Comparison of ENCODE assay signal across 8 mouse cellular contexts in the genomic region with DNA sequence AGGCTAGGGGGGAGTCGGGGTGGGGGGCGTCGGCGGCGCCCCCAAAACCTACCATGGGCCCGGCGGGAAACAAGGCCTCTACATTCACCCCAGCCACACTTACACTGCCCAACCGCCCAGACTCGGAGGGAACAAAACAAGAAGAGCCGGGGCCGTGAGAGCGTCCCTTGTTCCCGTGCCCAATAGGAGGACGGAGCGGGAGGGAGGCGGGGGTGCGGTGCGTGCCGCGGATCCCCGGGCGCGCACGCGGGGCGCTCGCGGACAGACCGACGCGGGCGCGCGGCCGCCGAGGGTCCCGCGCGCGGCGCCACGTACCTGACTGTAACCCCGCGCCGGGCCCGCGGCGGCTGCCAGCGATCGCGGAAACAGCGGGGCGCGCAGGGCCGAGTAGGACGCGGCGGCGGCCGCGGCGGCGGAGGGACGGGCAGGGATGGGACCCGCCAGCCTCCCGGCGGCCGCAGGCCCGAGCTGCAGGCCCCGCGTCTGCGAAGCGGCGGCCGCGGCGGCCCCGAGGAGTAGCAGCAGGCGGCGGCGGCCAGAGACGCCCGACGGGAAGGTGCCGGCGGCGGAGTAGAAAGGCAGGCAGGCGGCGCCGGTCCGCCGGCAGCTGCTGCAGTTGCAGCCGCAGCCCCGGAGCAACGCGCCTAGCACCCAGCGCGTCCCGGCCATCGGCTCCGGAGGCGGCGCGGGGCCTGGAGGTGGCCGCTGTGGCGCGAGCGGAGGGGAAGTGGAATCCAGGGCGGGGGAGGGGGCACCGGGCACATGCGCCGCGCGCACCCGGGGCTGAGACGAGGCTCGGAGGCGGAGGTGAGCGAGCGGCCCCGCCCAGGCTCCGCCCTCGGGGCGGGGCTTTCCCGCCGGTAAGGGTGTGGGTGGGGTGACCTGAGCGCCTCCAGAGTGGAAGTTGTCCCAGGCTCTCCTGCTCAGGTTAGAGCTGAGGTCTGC. TPM values are rescaled to one million over a fixed set of nuclear protein-coding genes. Genes with fewer than 3 reads are reported as not detected.
A peak's percentile ranks its signal among the peaks of the same experiment; 100 is the strongest.
DNase-seq lines count a peak whose midpoint lies in the region; ATAC-seq and TF ChIP-seq lines count a peak whose summit lies in the region.

A gene (minus strand): TSS at position 729 of the 945 bp plus-strand sequence.

- under 1% methylated on average over 120 of the region's 127 CpGs for WGBS in heart, embryonic 12.5 days
- under 1% methylated on average over 101 of the region's 127 CpGs for WGBS in liver, embryonic 12.5 days (ENCODE audit: insufficient replicate concordance)
- WGBS in stomach, embryonic 15.5 days, result under 1% methylated on average over 118 of the region's 127 CpGs

- peak within 1 kb of the TSS; percentile 95 for H3K27ac ChIP-seq in heart, embryonic 12.5 days (ENCODE audit: poor library complexity, severe bottlenecking)
- peak within 1 kb of the TSS; percentile 95 for H3K27ac ChIP-seq in liver, embryonic 12.5 days
- peak within 1 kb of the TSS; percentile 97 for H3K27ac ChIP-seq in stomach, embryonic 15.5 days

- no peaks in the 10 kb centered on the region for H3K27me3 ChIP-seq in C2C12 (ENCODE audit: control insufficient read depth, insufficient read depth, insufficient read length)
- no peaks in the 10 kb centered on the region for H3K27me3 ChIP-seq in erythroblast, embryonic 14.5 days (ENCODE audit: control insufficient read depth)
- no peaks in the 10 kb centered on the region for H3K27me3 ChIP-seq in heart, embryonic 12.5 days (replicated peaks)
- H3K27me3 ChIP-seq in liver, embryonic 12.5 days (replicated peaks), result 0 out of 2 replicates have a peak, but pooled peaks cover 3% of the 10 kb centered on the region
- no peaks in the 10 kb centered on the region for H3K27me3 ChIP-seq in stomach, embryonic 15.5 days (replicated peaks)

- H3K4me3 ChIP-seq in C2C12 (ENCODE audit: insufficient read depth, poor library complexity, severe bottlenecking), result peak within 1 kb of the TSS; percentile 66
- peak within 1 kb of the TSS; percentile 92 for H3K4me3 ChIP-seq in erythroblast, embryonic 14.5 days (replicated peaks)
- H3K4me3 ChIP-seq in heart, embryonic 12.5 days, result peak within 1 kb of the TSS; percentile 82
- peak within 1 kb of the TSS; percentile 93 for H3K4me3 ChIP-seq in liver, embryonic 12.5 days
- H3K4me3 ChIP-seq in stomach, embryonic 15.5 days (replicated peaks), result peak within 1 kb of the TSS; percentile 95

- TF ChIP-seq CTCF in C2C12 (IDR thresholded peaks at IDR 0.05; ENCODE audit: control insufficient read depth, insufficient read depth, insufficient read length), result no peak
- no peak for TF ChIP-seq CTCF in brain, embryonic 14.5 days (IDR thresholded peaks at IDR 0.05; ENCODE audit: borderline replicate concordance, extremely low read depth, insufficient read depth, insufficient read length)

- peak within 1 kb of the TSS; percentile 84 for H3ac ChIP-seq in C2C12 (ENCODE audit: control insufficient read depth, insufficient read length, low read depth)

- no peaks in the 10 kb centered on the region for H3K9me3 ChIP-seq in erythroblast, embryonic 14.5 days (ENCODE audit: control insufficient read depth, low read length)
- H3K9me3 ChIP-seq in heart, embryonic 12.5 days (replicated peaks), result no peaks in the 10 kb centered on the region
- no peaks in the 10 kb centered on the region for H3K9me3 ChIP-seq in liver, embryonic 12.5 days (replicated peaks)
- no peaks in the 10 kb centered on the region for H3K9me3 ChIP-seq in stomach, embryonic 15.5 days

- DNase-seq in brain, embryonic 14.5 days (ENCODE audit: low read depth), result peak; percentile 94
- peak; percentile 97 for DNase-seq in kidney, postnatal 10 days
- DNase-seq in natural killer cell, adult 2 months (ENCODE audit: low spot score in 2 of 2), result peak; percentile 68 to 84

- peaks cover 13% of the 10 kb centered on the region for H3K79me3 ChIP-seq in C2C12 (ENCODE audit: low read depth)

- peak within 1 kb of the TSS; percentile 96 for H3K9ac ChIP-seq in heart, embryonic 12.5 days
- peak within 1 kb of the TSS; percentile 97 for H3K9ac ChIP-seq in liver, embryonic 12.5 days
- H3K9ac ChIP-seq in stomach, embryonic 15.5 days, result peak within 1 kb of the TSS; percentile 76

- peaks cover 34% of the 10 kb centered on the region for H3K79me2 ChIP-seq in C2C12 (ENCODE audit: control insufficient read depth, insufficient read depth)

- TF ChIP-seq POLR2A in brain, embryonic 14.5 days (IDR thresholded peaks at IDR 0.05; ENCODE audit: borderline replicate concordance, extremely low read depth, insufficient read depth, insufficient read length, poor library complexity, severe bottlenecking), result peak; percentile 92

- H3K36me3 ChIP-seq in C2C12 (ENCODE audit: control insufficient read depth, insufficient read depth), result peaks cover 23% of the 10 kb centered on the region
- H3K36me3 ChIP-seq in erythroblast, embryonic 14.5 days (ENCODE audit: control insufficient read depth), result peaks cover 26% of the 10 kb centered on the region
- H3K36me3 ChIP-seq in heart, embryonic 12.5 days, result peaks cover 24% of the 10 kb centered on the region
- H3K36me3 ChIP-seq in liver, embryonic 12.5 days, result peaks cover 30% of the 10 kb centered on the region
- peaks cover 5% of the 10 kb centered on the region; the same call in 1 of the 2 replicates for H3K36me3 ChIP-seq in stomach, embryonic 15.5 days

- peaks cover 42% of the 10 kb centered on the region for H3K4me1 ChIP-seq in erythroblast, embryonic 14.5 days (ENCODE audit: control insufficient read depth)
- H3K4me1 ChIP-seq in heart, embryonic 12.5 days (replicated peaks), result peaks cover 17% of the 10 kb centered on the region
- H3K4me1 ChIP-seq in liver, embryonic 12.5 days, result peaks cover 46% of the 10 kb centered on the region
- peaks cover 12% of the 10 kb centered on the region; the same call in 1 of the 2 replicates for H3K4me1 ChIP-seq in stomach, embryonic 15.5 days

- ATAC-seq in heart, embryonic 12.5 days (ENCODE audit: insufficient number of reproducible peaks, low FRiP score), result peak; percentile 94
- peak; percentile 93 for ATAC-seq in liver, embryonic 12.5 days
- peak; percentile 95 for ATAC-seq in stomach, embryonic 15.5 days (ENCODE audit: insufficient read depth, low FRiP score, low read depth)

- H3K4me2 ChIP-seq in heart, embryonic 12.5 days, result peak within 1 kb of the TSS; percentile 78
- H3K4me2 ChIP-seq in liver, embryonic 12.5 days, result peak within 1 kb of the TSS; percentile 94
- peak within 1 kb of the TSS; percentile 67 for H3K4me2 ChIP-seq in stomach, embryonic 15.5 days

TF ChIP-seq in C2C12, 6 proteins besides CTCF, POLR2A, EP300 and RAD21:
- TF ChIP-seq MYOG (IDR thresholded peaks at IDR 0.05; ENCODE audit: control insufficient read depth, extremely low read depth, insufficient read length) (no peak), MAX (IDR thresholded peaks at IDR 0.05) (peak; percentile 28)
TF ChIP-seq in C2C12: peak in this region for 1.

RNA-seq across cellular contexts. Expression of the gene that starts here (rescaled TPM):
- polyA plus RNA-seq in C2C12 (2012; fragmentation: generic; extraction: Trizol), result 30.2 TPM
- polyA plus RNA-seq in brain, embryonic 14.5 days (2012; rRNA removed), result 64.1 and 67.5 TPM in 2 replicates
- 1.6 and 1.7 TPM in 2 replicates for polyA plus RNA-seq in erythroblast, embryonic 14.5 days (2012)
- polyA plus RNA-seq in heart, embryonic 12.5 days (2016; fragmentation: Nextera tagmentation; extraction: Ambion mirVana), result 88.2 and 90.1 TPM in 2 replicates
- 47.0 and 48.6 TPM in 2 replicates for polyA plus RNA-seq in liver, embryonic 12.5 days (2016; fragmentation: Nextera tagmentation; extraction: Ambion mirVana)
- polyA plus RNA-seq in stomach, embryonic 15.5 days (2015; fragmentation: Nextera tagmentation; extraction: Ambion mirVana), result 51.0 and 51.4 TPM in 2 replicates

Comparison
In these comparisons a context has a peak if more than half of its experiments do, and no peak if none do; other contexts are left out.
1. Peak in every context shown above with its lines: DNase-seq, ATAC-seq, H3K4me3 ChIP-seq and H3K27ac ChIP-seq.
2. RNA of the gene that starts here (polyA plus RNA-seq): 88.2 to 90.1 TPM in heart, embryonic 12.5 days, 64.1 to 67.5 TPM in brain, embryonic 14.5 days, 51.0 to 51.4 TPM in stomach, embryonic 15.5 days, 47.0 to 48.6 TPM in liver, embryonic 12.5 days and 30.2 TPM in C2C12 (single experiment); 1.6 to 1.7 TPM in erythroblast, embryonic 14.5 days; every median in the first group is over 10 times any median in the second.